Mouse (Mus musculus) embryonic fibroblast, embryonic 13.5 days (primary cell): ENCODE data around the gene Xpr1.

Experiments used
- CTCF ChIP-seq: IDR thresholded peaks from 2 replicates; pipeline ENCODE4 v1.5.1; 2011; ENCODE audit warnings: mild to moderate bottlenecking, control low read depth, low read length, moderate library complexity, borderline replicate concordance; ENCODE audit not compliant: insufficient read depth
- POLR2A ChIP-seq: IDR thresholded peaks from 2 replicates; pipeline ENCODE4 v1.6.1; 2011; ENCODE audit warnings: low read depth, mild to moderate bottlenecking, control low read depth, low read length, moderate library complexity

- TF ChIP-seq CTCF: no peak
- no peak for TF ChIP-seq POLR2A
Measured at GRCm38 (mm10) chr1:155423801-155424200, 6.6 kb upstream of the Xpr1 start.
